Mouse (Mus musculus) bone marrow, adult 2 months (tissue): Measurements from ENCODE around the gene Zfp184. TPM values are rescaled to one million over a fixed set of nuclear protein-coding genes. Genes with fewer than 3 reads are reported as not detected.

Source experiments
- H3K27ac ChIP-seq: fragments of 200-500 bp; 2 replicates; pipeline ENCODE4 v1.5.1; 2012; ENCODE audit warnings: low read depth, mild to moderate bottlenecking, control low read depth, inconsistent platforms, low read length; ENCODE audit not compliant: control insufficient read depth, poor library complexity, insufficient read depth
- H3K4me1 ChIP-seq: fragments of 200-500 bp; 2 replicates; pipeline ENCODE4 v1.6.1; 2011; ENCODE audit warnings: low read length; ENCODE audit not compliant: control insufficient read depth, insufficient read depth
- H3K4me3 ChIP-seq: fragments of 200-500 bp; replicated peaks from 2 replicates; pipeline ENCODE3; 2011; ENCODE audit warnings: mild to moderate bottlenecking, low read depth, low read length, control low read depth; ENCODE audit not compliant: control insufficient read depth
- CTCF ChIP-seq: fragments of 200-500 bp; IDR thresholded peaks from 2 replicates; pipeline ENCODE4 v1.5.1; 2011; ENCODE audit warnings: low read length, control low read depth; ENCODE audit not compliant: control insufficient read depth, insufficient read depth
- POLR2A ChIP-seq: fragments of 200-500 bp; IDR thresholded peaks from 2 replicates; pipeline ENCODE4 v1.6.1; 2011; ENCODE audit warnings: low read depth, mild to moderate bottlenecking, control low read depth, low read length, borderline replicate concordance; ENCODE audit not compliant: control insufficient read depth
- WGBS: fragments of 180-500 bp; shearing (Covaris S2); methylation state at CpG from one replicate; pipeline ENCODE4 v1.1.7; 2018; 5-methylcytosine and 5-hydroxymethylcytosine counted together
- polyA plus RNA-seq: library from polyadenylated mRNA; stranded (reverse); fragments of >200 nt; gene quantifications from 2 replicates; pipeline ENCODE4 v1.2.4, GENCODE M21; 2011; ENCODE audit warnings: low replicate concordance; ENCODE audit not compliant: missing spikeins, insufficient read depth, insufficient read length

The Zfp184 gene
- polyA plus RNA-seq, 1 experiment = 2.5 TPM

DNA sequence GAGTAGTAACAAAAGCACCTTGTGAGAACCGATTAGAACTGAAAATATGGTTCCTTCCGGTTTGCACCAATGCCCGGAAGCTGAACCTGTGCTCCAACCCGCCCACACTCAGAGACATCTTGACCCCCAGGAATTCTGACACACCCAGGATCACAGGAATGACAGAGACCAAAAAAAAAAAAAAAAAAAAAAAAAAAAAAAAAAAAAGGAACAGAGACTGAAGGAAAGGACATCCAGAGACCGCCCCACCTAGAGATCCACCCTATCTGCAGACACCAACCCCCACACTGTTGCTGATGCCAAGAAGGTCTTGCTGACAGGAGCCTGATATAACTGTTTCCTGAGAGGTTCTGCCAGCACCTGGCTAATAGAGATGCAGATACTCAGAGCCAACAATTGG lies 47.7 kb downstream of the Zfp184 start:
- Histone ChIP-seq H3K4me1 (peaks cover 1% of the 10 kb centered on the region; the same call in 1 of the 2 replicates), H3K4me3 (no peak overlapping the region), H3K27ac (no peak overlapping the region)
- 87% methylated on average over 5 of the region's 5 CpGs for WGBS
- TF ChIP-seq CTCF = no peak
- no peak for TF ChIP-seq POLR2A

DNA sequence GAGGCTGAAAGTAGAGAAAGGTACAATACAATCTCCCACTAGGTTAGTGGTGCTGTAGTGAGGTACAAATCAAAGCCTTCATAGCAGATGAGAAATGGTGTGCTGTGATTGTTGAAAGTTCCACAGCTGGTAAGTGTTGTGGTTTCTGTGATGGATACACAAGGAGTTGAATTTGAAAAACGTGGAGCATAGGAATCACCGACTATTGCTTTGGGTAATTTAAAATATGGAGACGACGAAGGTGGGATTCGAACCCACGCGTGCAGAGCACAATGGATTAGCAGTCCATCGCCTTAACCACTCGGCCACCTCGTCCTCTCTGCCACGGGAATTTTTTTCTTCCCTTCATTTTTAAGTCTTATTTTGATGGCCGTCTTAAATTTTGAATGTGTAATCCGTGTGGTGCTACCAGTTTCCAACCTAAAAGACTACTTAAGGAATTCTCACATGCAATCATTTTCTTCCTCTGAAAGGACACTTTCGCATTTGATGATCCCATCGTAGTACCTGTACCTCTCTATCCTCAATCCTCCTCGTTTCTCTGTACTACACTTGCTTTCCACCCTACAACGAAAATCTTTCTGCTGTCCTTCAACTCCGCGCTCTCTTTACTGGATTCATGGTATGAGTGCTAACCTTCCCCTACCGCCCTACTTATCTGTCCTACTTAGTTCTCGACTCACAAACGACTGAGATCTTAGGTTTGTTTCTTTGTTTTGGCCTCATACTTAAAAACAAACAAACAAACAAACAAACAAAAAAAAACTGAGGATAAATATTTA lies 49.3 kb downstream of the Zfp184 start:
- peaks cover 1% of the 10 kb centered on the region; the same call in 1 of the 2 replicates for H3K4me1 ChIP-seq
- TF ChIP-seq POLR2A (no peak), CTCF (no peak)
- WGBS = 8% methylated on average over 22 of the region's 22 CpGs
- H3K4me3 ChIP-seq = no peak overlapping the region
- no peak overlapping the region for H3K27ac ChIP-seq

DNA sequence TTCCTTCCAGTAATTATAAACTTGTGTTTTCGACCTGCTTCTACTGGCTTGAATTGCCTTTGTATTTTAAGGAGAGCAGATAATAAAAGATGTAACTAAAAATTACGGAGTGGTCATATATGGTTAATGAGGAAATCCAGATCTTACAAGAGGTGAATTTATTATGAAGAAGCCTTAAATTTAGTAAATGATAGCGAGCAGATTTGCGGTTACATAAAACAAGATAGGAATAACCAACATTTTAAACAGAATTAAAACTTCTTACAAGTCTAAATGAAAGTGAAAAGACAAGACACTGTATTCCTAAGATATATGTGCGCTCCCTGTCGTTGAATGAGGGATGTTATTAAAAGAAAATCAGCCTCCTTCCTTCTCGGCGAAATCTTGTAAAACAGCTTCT lies 50.0 kb downstream of the Zfp184 start:
- Histone ChIP-seq H3K27ac (no peak overlapping the region), H3K4me3 (peak overlapping the region; percentile 67), H3K4me1 (peaks cover 1% of the 10 kb centered on the region; the same call in 1 of the 2 replicates)
- 6% methylated on average over 8 of the region's 8 CpGs for WGBS
- TF ChIP-seq CTCF (no peak), POLR2A (no peak)

DNA sequence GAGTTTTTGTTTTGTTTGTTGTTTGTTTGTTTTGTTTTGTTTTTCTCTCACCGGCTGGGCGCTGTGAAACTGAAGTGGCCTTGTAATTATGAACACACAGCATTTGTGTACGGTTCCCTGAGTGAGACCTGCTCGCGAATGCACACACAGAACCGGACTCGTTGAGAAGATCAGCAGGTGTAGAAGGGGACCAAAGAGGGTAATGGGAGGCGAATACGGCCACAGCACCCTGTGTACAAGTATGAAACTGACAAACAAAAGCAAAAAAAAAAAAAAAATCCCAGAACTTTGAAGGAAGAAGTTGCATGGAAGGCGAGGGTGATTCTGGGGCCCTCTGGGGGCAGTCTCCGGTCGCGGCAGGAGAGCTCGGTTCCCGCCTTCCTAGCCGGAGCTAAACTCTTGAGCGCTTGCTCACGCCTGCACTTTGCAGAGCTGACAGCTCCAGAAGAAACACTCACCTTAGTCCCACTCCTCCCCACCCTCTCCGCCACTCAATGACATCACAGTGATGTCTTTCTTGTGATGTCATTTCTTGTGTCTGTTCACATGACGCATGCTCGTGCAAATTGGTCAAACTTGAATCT lies 50.5 kb downstream of the Zfp184 start:
- TF ChIP-seq CTCF = no peak
- no peak for TF ChIP-seq POLR2A
- peak overlapping the region; percentile 67 for H3K4me3 ChIP-seq
- WGBS = under 1% methylated on average over 21 of the region's 21 CpGs
- peaks cover 1% of the 10 kb centered on the region; the same call in 1 of the 2 replicates for H3K4me1 ChIP-seq
- no peak overlapping the region for H3K27ac ChIP-seq

DNA sequence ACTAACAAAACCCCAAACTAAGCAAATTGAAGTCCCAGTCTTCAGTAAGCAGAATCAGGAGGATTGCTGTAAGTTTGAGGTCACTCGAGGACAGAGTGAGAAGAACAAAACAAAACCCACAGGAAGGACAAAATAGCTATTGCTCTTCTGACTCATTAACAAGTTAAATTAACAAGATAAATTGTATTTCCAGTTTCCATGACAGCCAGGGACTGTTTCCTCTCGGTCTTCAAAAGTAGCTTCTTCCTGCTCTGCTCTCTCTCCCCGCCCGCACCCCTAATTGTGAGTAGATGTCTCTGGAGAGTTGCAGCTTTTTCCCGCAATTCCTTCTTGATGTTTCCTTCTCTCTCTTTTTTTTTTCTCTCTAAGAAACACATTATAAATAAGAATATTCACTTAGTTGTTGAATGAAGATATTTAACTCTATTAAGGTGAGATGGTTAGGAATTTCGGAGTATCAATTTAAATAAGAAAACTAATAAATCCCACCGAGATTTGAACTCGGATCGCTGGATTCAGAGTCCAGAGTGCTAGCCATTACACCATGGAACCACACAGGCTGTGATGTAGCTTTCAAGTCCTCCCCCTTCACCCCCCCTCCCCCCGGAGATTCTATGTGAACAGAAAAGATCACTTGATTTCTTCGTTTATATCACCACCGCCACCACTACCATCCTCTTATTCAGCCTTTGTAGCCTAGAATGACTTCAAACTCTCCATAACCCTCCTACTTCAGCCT lies 51.4 kb downstream of the Zfp184 start:
- no peak overlapping the region for H3K27ac ChIP-seq
- TF ChIP-seq POLR2A (no peak), CTCF (no peak)
- H3K4me1 ChIP-seq = peaks cover 4% of the 10 kb centered on the region; the same call in 1 of the 2 replicates
- H3K4me3 ChIP-seq = no peak overlapping the region
- WGBS = 5% methylated on average over 12 of the region's 12 CpGs

DNA sequence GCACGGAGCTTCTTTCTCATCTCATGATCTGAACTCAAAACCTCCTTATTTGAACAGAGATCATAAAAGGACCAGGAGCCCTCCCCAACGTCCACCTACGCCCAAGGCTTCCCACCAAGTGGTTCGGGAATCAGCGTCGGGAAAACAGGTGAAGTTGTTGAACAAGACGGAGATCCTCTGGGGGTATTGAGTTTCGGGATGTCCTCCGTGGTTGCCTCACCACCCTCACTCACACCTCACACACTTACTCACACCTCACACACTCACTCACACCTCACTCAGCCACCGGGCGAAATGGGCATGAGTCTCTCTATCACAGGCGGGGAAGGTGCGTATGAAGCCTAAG lies 51.9 kb downstream of the Zfp184 start:
- H3K4me1 ChIP-seq = peaks cover 5% of the 10 kb centered on the region; the same call in 1 of the 2 replicates
- 9% methylated on average over 13 of the region's 13 CpGs for WGBS
- TF ChIP-seq CTCF (no peak), POLR2A (no peak)
- no peak overlapping the region for H3K27ac ChIP-seq
- peak overlapping the region; percentile 9 for H3K4me3 ChIP-seq

DNA sequence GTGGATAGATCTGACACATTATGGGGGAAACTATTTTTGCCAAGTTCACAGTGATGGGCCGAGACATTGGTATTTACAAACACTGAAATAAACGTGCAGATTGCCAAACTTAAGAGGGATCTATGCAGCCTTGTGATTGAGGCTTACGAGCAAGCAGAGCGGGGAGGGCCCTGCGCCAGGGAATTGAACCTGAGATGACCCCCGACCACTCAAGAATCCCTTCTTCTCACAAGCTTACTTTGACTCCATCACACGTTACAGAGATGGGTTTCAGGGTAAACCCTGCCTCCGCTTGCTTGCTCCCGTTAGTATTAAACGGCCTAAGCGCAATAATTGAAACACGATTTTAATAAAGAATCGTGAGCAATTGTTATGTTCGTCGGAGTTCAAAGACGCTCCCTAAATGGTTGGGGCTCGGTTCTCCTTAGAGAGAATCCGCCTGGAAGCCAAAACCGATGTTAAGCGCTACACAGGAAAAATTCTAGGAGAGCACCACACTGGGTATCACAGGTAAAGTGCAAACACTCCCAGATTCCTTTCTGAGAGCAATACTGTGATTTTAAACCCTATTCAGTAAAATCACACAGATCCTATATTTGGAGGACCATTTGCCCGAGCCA lies 52.4 kb downstream of the Zfp184 start:
- TF ChIP-seq POLR2A (no peak), CTCF (no peak)
- 13% methylated on average over 21 of the region's 21 CpGs for WGBS
- Histone ChIP-seq H3K4me3 (no peak overlapping the region), H3K4me1 (peaks cover 5% of the 10 kb centered on the region; the same call in 1 of the 2 replicates), H3K27ac (no peak overlapping the region)

DNA sequence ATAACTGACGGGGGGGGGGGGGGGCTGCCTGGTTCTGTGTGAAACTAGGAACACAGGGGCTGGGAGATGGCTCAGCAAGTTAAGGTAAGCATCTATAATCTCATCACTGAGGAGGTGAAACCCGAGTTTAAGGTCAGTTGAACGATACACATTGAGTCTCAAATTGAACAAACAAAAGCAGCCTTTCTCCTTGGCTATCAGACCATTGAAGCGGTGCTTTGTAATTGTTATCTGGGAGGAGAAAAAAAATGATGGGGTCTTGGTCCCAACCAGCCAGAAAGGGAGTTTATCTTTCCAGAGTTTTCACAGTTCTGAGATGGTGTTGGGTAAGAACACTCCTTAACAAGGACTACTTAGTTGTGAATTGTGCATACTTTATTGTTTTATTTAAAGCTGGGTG lies 52.9 kb downstream of the Zfp184 start:
- Histone ChIP-seq H3K27ac (no peak overlapping the region), H3K4me3 (no peak overlapping the region), H3K4me1 (peaks cover 5% of the 10 kb centered on the region; the same call in 1 of the 2 replicates)
- no peak for TF ChIP-seq CTCF
- no peak for TF ChIP-seq POLR2A
- WGBS = 17% methylated on average over 4 of the region's 4 CpGs
